Comparison of ENCODE assay signal across 8 mouse cellular contexts in the genomic region with DNA sequence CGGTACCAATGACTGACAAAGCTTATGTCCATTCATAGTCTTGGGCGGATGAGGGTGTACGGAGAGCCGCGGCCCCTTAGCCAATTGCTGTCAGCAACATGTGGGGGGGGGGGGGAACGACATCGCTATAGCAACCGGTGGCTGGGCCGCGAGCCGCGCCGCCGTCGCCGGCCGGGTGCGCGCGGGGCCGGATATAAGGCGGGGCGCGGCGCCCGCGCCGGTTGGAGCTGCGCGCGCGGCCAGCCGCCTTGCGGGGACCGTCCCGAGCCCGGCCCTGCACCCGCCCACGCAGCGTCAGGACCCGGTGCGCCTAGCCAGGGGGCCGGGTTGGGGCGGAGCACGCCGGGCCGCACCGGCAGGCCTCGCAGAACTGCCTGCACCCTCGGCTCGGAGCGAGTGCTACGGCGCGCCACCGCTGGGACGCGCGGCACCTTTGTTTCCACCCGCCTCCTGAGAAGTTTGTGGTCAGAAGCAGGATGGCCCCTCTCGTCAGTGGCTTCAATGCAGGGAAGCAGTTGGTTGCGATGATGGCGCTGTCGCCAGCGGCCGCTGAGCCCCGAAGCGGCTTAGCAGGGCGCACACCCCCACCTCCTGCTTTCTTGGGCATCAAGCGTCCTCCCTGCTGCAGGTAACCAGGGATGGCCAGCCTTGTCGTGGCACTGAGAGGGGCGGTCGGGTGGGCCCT.
A peak's percentile ranks its signal among the peaks of the same experiment; 100 is the strongest.
DNase-seq lines count a peak whose midpoint lies in the region; ATAC-seq and TF ChIP-seq lines count a peak whose summit lies in the region.

No protein-coding gene starts in this region.

- no peak overlapping the region for H3K27ac ChIP-seq in CH12.LX (ENCODE audit: insufficient read depth, low read depth)
- peak overlapping the region; percentile 95 for H3K27ac ChIP-seq in forebrain, embryonic 13.5 days
- H3K27ac ChIP-seq in hindbrain, embryonic 16.5 days (ENCODE audit: low read depth, low read length): peak overlapping the region; percentile 83
- no peak overlapping the region for H3K27ac ChIP-seq in liver, embryonic 13.5 days
- peak overlapping the region; percentile 75 for H3K27ac ChIP-seq in neural tube, embryonic 11.5 days (ENCODE audit: low read depth, low read length)

- H3K9ac ChIP-seq in CH12.LX (ENCODE audit: insufficient read depth, low read depth): no peak overlapping the region
- H3K9ac ChIP-seq in forebrain, embryonic 13.5 days: peak overlapping the region; percentile 92
- peak overlapping the region; percentile 83 for H3K9ac ChIP-seq in hindbrain, embryonic 16.5 days (ENCODE audit: low read depth, low read length)
- H3K9ac ChIP-seq in liver, embryonic 13.5 days: no peak overlapping the region
- peak overlapping the region; percentile 83 for H3K9ac ChIP-seq in neural tube, embryonic 11.5 days (ENCODE audit: low read length)

- dilution Hi-C loops in CH12.LX (cut with MboI; ENCODE audit: extremely low pct_ligation_motif_present, extremely low pct_unique_long_range_greater_than_20kb, low sequenced_read_pairs): no loop called here

- peak; percentile 74 for ATAC-seq in forebrain, embryonic 13.5 days
- ATAC-seq in hindbrain, embryonic 16.5 days: peak; percentile 84
- 0 out of 2 replicates have a peak, but pooled peaks have one; percentile 29 for ATAC-seq in liver, embryonic 13.5 days (ENCODE audit: low read depth)
- ATAC-seq in neural tube, embryonic 11.5 days (ENCODE audit: insufficient read depth, low FRiP score, low TSS enrichment): peak; percentile 62
- no peak for ATAC-seq in monocyte, adult 5-6 weeks (replicated peaks; ENCODE audit: insufficient number of reproducible peaks, low FRiP score, low TSS enrichment, poor library complexity, severe bottlenecking)

- DNase-seq in CH12.LX (ENCODE audit: extremely low read depth) (peak; percentile 41), R1 (ENCODE audit: low read depth, low spot score) (peak; percentile 59)
- DNase-seq in liver, embryonic 13.5 days: no peak
- DNase-seq in neural tube, embryonic 11.5 days (ENCODE audit: low spot score): peak; percentile 80
- DNase-seq in gastrocnemius, postnatal 25 days: no peak

- no peak for TF ChIP-seq CTCF in CH12.LX (conservative IDR thresholded peaks at IDR 0.05 in 1 of 2, IDR thresholded peaks at IDR 0.05 in 1 of 2; ENCODE audit: low read depth in 2 of 2, low read length in 2 of 2)

- no peak for TF ChIP-seq RAD21 in CH12.LX (IDR thresholded peaks at IDR 0.05; ENCODE audit: low read depth, low read length)

- H3K27me3 ChIP-seq in CH12.LX (replicated peaks): peaks cover 43% of the 10 kb centered on the region
- peaks cover 86% of the 10 kb centered on the region for H3K27me3 ChIP-seq in forebrain, embryonic 13.5 days
- H3K27me3 ChIP-seq in hindbrain, embryonic 16.5 days (replicated peaks; ENCODE audit: control insufficient read depth, insufficient read depth, low read length): peaks cover 16% of the 10 kb centered on the region
- peaks cover 92% of the 10 kb centered on the region for H3K27me3 ChIP-seq in liver, embryonic 13.5 days
- H3K27me3 ChIP-seq in neural tube, embryonic 11.5 days (ENCODE audit: control insufficient read depth, insufficient read depth, low read length): peaks cover 46% of the 10 kb centered on the region

- WGBS in forebrain, embryonic 13.5 days: under 1% methylated on average over 28 of the region's 73 CpGs
- WGBS in hindbrain, embryonic 16.5 days: under 1% methylated on average over 45 of the region's 73 CpGs
- 2% methylated on average over 72 of the region's 73 CpGs for WGBS in liver, embryonic 13.5 days (ENCODE audit: insufficient replicate concordance)
- WGBS in neural tube, embryonic 11.5 days: 1% methylated on average over 61 of the region's 73 CpGs

- H3K79me2 ChIP-seq in CH12.LX (replicated peaks; ENCODE audit: control insufficient read depth, extremely low read depth, insufficient read depth, poor library complexity, severe bottlenecking): no peaks in the 10 kb centered on the region

- H3K36me3 ChIP-seq in CH12.LX (replicated peaks in 1 of 2; ENCODE audit: control insufficient read depth in 1 of 2, insufficient read depth in 1 of 2, low read length in 1 of 2): no peaks in the 10 kb centered on the region
- H3K36me3 ChIP-seq in forebrain, embryonic 13.5 days (ENCODE audit: poor library complexity, severe bottlenecking): no peaks in the 10 kb centered on the region
- H3K36me3 ChIP-seq in hindbrain, embryonic 16.5 days (ENCODE audit: control insufficient read depth, insufficient read depth, low read length): no peaks in the 10 kb centered on the region
- no peaks in the 10 kb centered on the region for H3K36me3 ChIP-seq in liver, embryonic 13.5 days
- H3K36me3 ChIP-seq in neural tube, embryonic 11.5 days (ENCODE audit: control insufficient read depth, insufficient read depth, low read length): no peaks in the 10 kb centered on the region

- no peak for TF ChIP-seq POLR2A in CH12.LX (IDR thresholded peaks at IDR 0.05; ENCODE audit: low read depth, low read length)

- H3K4me3 ChIP-seq in CH12.LX (replicated peaks in 1 of 3; ENCODE audit: low read depth in 2 of 3, low read length in 2 of 3, poor library complexity in 1 of 3): peak overlapping the region in 2 of 3 experiments; percentile 57 to 59
- peak overlapping the region; percentile 73 for H3K4me3 ChIP-seq in forebrain, embryonic 13.5 days
- H3K4me3 ChIP-seq in hindbrain, embryonic 16.5 days (ENCODE audit: low read length): peak overlapping the region; percentile 71
- peak overlapping the region; percentile 38 for H3K4me3 ChIP-seq in liver, embryonic 13.5 days (replicated peaks)
- peak overlapping the region; percentile 70 for H3K4me3 ChIP-seq in neural tube, embryonic 11.5 days (ENCODE audit: low read depth, low read length)

- H3K4me2 ChIP-seq in CH12.LX (ENCODE audit: insufficient read depth, low read depth, poor library complexity, severe bottlenecking): peak overlapping the region; percentile 80
- peak overlapping the region; percentile 68 for H3K4me2 ChIP-seq in forebrain, embryonic 13.5 days
- peak overlapping the region; percentile 73 for H3K4me2 ChIP-seq in hindbrain, embryonic 16.5 days (ENCODE audit: low read length)
- H3K4me2 ChIP-seq in liver, embryonic 13.5 days: peak overlapping the region; percentile 54
- peak overlapping the region; percentile 73 for H3K4me2 ChIP-seq in neural tube, embryonic 11.5 days (ENCODE audit: low read depth)

- H3K9me3 ChIP-seq in CH12.LX (replicated peaks; ENCODE audit: low read length): no peaks in the 10 kb centered on the region
- no peaks in the 10 kb centered on the region for H3K9me3 ChIP-seq in forebrain, embryonic 13.5 days (replicated peaks)
- no peaks in the 10 kb centered on the region for H3K9me3 ChIP-seq in hindbrain, embryonic 16.5 days (ENCODE audit: control insufficient read depth, low read length)
- no peaks in the 10 kb centered on the region for H3K9me3 ChIP-seq in liver, embryonic 13.5 days (replicated peaks)
- H3K9me3 ChIP-seq in neural tube, embryonic 11.5 days (ENCODE audit: control insufficient read depth, low read length): no peaks in the 10 kb centered on the region

- peaks cover 4 to 15% of the 10 kb centered on the region in 2 experiments; a peak in 3 of 4 replicates for H3K4me1 ChIP-seq in CH12.LX (ENCODE audit: control insufficient read depth in 1 of 2, insufficient read depth in 2 of 2)
- peaks cover 48% of the 10 kb centered on the region for H3K4me1 ChIP-seq in forebrain, embryonic 13.5 days
- peaks cover 26% of the 10 kb centered on the region for H3K4me1 ChIP-seq in hindbrain, embryonic 16.5 days (ENCODE audit: control insufficient read depth, insufficient read depth, low read depth, low read length)
- no peaks in the 10 kb centered on the region for H3K4me1 ChIP-seq in liver, embryonic 13.5 days (replicated peaks)
- peaks cover 35% of the 10 kb centered on the region for H3K4me1 ChIP-seq in neural tube, embryonic 11.5 days (ENCODE audit: control insufficient read depth, insufficient read depth, low read length)

- no peak for TF ChIP-seq EP300 in CH12.LX (IDR thresholded peaks at IDR 0.05; ENCODE audit: low read length)

- in situ Hi-C loops in CH12.LX (cut with MboI; ENCODE audit: low pct_ligation_motif_present, low pct_unique_long_range_greater_than_20kb, low sequenced_read_pairs): no loop called here

TF ChIP-seq in CH12.LX, 34 proteins besides CTCF, POLR2A, EP300 and RAD21:
- TF ChIP-seq NRF1 (IDR thresholded peaks at IDR 0.05; ENCODE audit: low read depth, low read length) (peak; percentile 66; the same call in 1 of the 2 replicates), SIN3A (IDR thresholded peaks at IDR 0.05; ENCODE audit: low read length) (no peak)

Comparison
In these comparisons a context has a peak if more than half of its experiments do, and no peak if none do; other contexts are left out.
1. DNase-seq: peak in CH12.LX (single experiment), R1 (single experiment) and neural tube, embryonic 11.5 days (single experiment); none in liver, embryonic 13.5 days (single experiment) and gastrocnemius, postnatal 25 days (single experiment).
2. H3K27ac ChIP-seq: peak in forebrain, embryonic 13.5 days (single experiment), hindbrain, embryonic 16.5 days (single experiment) and neural tube, embryonic 11.5 days (single experiment); none in CH12.LX (single experiment) and liver, embryonic 13.5 days (single experiment).
3. H3K9ac ChIP-seq: peak in forebrain, embryonic 13.5 days (single experiment), hindbrain, embryonic 16.5 days (single experiment) and neural tube, embryonic 11.5 days (single experiment); none in CH12.LX (single experiment) and liver, embryonic 13.5 days (single experiment).
4. Peak in every context shown above with its lines, with median percentiles within 50 percentile points of each other: H3K4me2 ChIP-seq and H3K4me3 ChIP-seq.